In genomic region chr11:90112174-90112573, GRCm38 (mm10) we compare ENCODE assay signal across 18 mouse cellular contexts.
"Had no signal": no experiment of that assay in that cellular context is flagged by ENCODE, and none has a peak within 500 bp of the region (broad histone marks: within the 10 kb centered on the region; RNA-seq: fewer than 3 reads in every experiment).

No protein-coding gene starts in this region.

- H3K27me3 ChIP-seq: neural tube, embryonic 13.5 days; neural tube, embryonic 15.5 days had no signal

- ATAC-seq: midbrain, embryonic 16.5 days had no signal

- H3K36me3 ChIP-seq: midbrain, embryonic 10.5 days; midbrain, embryonic 12.5 days; neural tube, embryonic 13.5 days; neural tube, embryonic 15.5 days had no signal

- DNase-seq: lung, embryonic 14.5 days; lung, postnatal 10 days; lung, postnatal 4 days; midbrain, embryonic 14.5 days; retina, postnatal 1 day; right cerebral cortex, adult 18-20 months; right cerebral cortex, postnatal 25 days; right cerebral cortex, postnatal 4 days; spleen, adult 18-20 months; thymus, adult 18-20 months; thymus, postnatal 14 days; thymus, postnatal 36 days had no signal

- H3K4me2 ChIP-seq: lung, embryonic 14.5 days; midbrain, embryonic 12.5 days; neural tube, embryonic 13.5 days; neural tube, embryonic 15.5 days had no signal

- H3K27ac ChIP-seq: midbrain, embryonic 10.5 days; midbrain, embryonic 12.5 days; neural tube, embryonic 13.5 days; neural tube, embryonic 15.5 days had no signal

- H3K4me3 ChIP-seq: midbrain, embryonic 10.5 days; midbrain, embryonic 12.5 days; myocyte; neural tube, embryonic 13.5 days; neural tube, embryonic 15.5 days had no signal

- H3K9me3 ChIP-seq: midbrain, embryonic 10.5 days; midbrain, embryonic 12.5 days; neural tube, embryonic 13.5 days; neural tube, embryonic 15.5 days had no signal

- H3K9ac ChIP-seq: lung, embryonic 14.5 days; midbrain, embryonic 12.5 days; neural tube, embryonic 13.5 days; neural tube, embryonic 15.5 days had no signal
